Mouse (Mus musculus) cerebellum, postnatal 4 days (tissue): ENCODE results near the gene Syngr1.

Experiments
- DNase-seq, 2 experiments: peaks; one replicate each; pipeline ENCODE4 v3.0.0; 2022; ENCODE audit warnings: low spot score in 2 of 2, mixed read lengths in 1 of 2

Gene Syngr1

GRCm38 (mm10) chr15:80091121-80091955 is at the start of gene Syngr1, which contains the start of gene Rpl3:
Syngr1 (plus strand) TSS chr15:80091334.
Rpl3 (minus strand) TSS chr15:80091868.
- peak; percentile 71 to 87 for DNase-seq

- DNase-seq: no peak
Observed at GRCm38 (mm10) chr15:80042152-80042551, 49.0 kb upstream of the Syngr1 start.

- DNase-seq: no peak
Observed at GRCm38 (mm10) chr15:80044249-80044648, 46.9 kb upstream of the Syngr1 start.

GRCm38 (mm10) chr15:80045749-80046148 is 45.4 kb upstream of the Syngr1 start:
- DNase-seq: no peak

- DNase-seq: no peak
Observed at GRCm38 (mm10) chr15:80047242-80047641, 43.9 kb upstream of the Syngr1 start.

GRCm38 (mm10) chr15:80047973-80048372 is 43.2 kb upstream of the Syngr1 start:
- no peak for DNase-seq

- DNase-seq: no peak
Observed at GRCm38 (mm10) chr15:80050093-80050492, 41.0 kb upstream of the Syngr1 start.

GRCm38 (mm10) chr15:80051092-80051761 is 39.9 kb upstream of the Syngr1 start:
- no peak for DNase-seq

- no peak for DNase-seq
Observed at GRCm38 (mm10) chr15:80051782-80052181, 39.4 kb upstream of the Syngr1 start.

GRCm38 (mm10) chr15:80053381-80054033 is 37.6 kb upstream of the Syngr1 start:
- no peak for DNase-seq

GRCm38 (mm10) chr15:80054034-80054710 is 37.0 kb upstream of the Syngr1 start:
- no peak for DNase-seq

GRCm38 (mm10) chr15:80058151-80058550 is 33.0 kb upstream of the Syngr1 start:
- no peak for DNase-seq

- DNase-seq: no peak
Observed at GRCm38 (mm10) chr15:80059606-80060005, 31.5 kb upstream of the Syngr1 start.

- DNase-seq: no peak
Observed at GRCm38 (mm10) chr15:80060356-80061070, 30.6 kb upstream of the Syngr1 start.

GRCm38 (mm10) chr15:80061071-80061550 is 30.0 kb upstream of the Syngr1 start:
- no peak for DNase-seq

GRCm38 (mm10) chr15:80062339-80062738 is 28.8 kb upstream of the Syngr1 start:
- DNase-seq: no peak

- DNase-seq: no peak
Observed at GRCm38 (mm10) chr15:80062821-80063220, 28.3 kb upstream of the Syngr1 start.

- no peak for DNase-seq
Observed at GRCm38 (mm10) chr15:80064965-80065364, 26.2 kb upstream of the Syngr1 start.

GRCm38 (mm10) chr15:80065414-80065813 is 25.7 kb upstream of the Syngr1 start:
- peak in 1 of 2 experiments; percentile 41 for DNase-seq

GRCm38 (mm10) chr15:80066538-80066937 is 24.6 kb upstream of the Syngr1 start:
- no peak for DNase-seq

GRCm38 (mm10) chr15:80069171-80069570 is 22.0 kb upstream of the Syngr1 start:
- no peak for DNase-seq
